Mouse (Mus musculus): ENCODE data around the gene Nudt15.
"Not testable (repeated sequence)": the region's sequence is repeated elsewhere in the genome, so short reads cannot be mapped to it uniquely, and the experiment has no call there.

Gene Nudt15

DNA sequence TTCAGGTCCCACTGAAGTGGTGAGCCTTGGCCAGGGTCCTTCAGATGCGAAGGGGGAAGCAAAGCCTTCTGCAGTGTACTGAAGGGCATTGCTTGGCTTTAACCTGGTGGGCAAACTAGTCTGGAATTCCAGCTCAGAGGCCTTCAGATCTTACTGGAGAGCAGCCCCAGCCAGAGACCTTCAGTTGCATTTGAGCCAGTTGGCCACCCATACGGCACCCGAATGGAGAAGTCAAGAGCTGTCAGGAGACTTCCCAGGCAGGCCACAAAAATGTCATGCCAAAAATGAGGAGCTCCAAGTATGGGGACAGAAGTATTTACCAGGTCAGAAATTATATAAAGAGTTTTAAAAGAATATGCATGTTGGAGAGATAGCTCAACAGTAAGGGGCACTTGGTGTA, at the start of gene Nudt15:
Gene Nudt15 (minus strand): TSS at position 192 of the 400 bp plus-strand sequence.
- no peak for DNase-seq

DNA sequence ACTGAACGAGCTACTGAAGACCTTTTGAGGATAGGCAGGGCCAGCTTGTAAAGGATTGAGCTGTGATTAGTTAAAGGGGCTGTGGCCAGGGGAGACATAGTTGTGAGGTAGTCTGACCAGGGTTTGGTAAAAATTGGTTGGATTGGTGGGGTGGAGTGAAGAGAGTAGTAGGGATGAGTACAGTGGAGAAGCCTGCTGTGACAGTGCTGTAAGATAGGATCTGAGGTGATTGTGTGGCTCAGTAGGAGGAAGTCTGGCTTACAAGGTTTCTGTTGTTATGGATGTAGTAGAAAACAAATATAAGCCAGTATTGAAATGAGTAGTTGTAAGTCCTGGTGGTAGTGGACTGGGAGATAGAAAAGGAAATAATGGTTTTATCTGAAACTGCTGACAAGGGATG, 44.1 kb upstream of the Nudt15 start:
- DNase-seq: no peak

DNA sequence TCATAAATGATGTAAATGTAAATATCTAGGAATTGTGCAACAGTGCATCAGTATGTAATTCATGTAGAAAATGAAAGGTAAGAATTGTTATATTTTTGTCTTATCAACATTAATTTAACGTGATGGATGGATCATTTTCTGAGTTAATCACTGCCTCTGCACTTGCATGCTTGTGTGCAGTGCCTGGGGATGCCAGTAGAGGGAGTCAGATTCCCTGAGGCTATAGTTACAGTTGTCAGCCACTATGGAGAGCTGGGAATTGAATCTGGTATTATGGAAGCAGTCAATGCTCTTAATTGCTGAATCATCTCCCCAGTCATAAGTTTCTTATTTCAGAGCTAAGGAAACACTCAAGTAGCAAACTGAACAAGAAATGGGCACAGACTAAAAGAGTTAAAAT, 40.0 kb upstream of the Nudt15 start:
- DNase-seq: no peak

DNA sequence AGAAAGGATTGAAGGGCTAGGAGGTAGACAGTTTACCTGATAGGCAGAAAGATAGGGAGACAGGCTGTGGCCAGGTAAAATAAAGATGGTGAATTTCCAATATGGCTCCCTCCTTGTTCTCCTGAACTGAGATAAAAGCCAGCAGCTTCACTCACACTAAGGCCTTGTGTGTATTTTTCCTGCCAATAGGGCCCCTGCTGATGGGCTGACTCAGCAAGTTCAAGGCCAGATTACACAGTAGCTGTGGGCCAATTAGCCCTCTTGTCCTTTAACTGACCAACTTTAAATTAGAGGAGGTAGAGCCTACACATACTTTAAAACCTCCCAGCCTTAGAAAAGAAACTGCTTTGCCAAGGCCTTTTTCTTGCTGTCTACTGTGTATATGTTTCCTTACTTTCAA, 28.3 kb upstream of the Nudt15 start:
- no peak for DNase-seq

DNA sequence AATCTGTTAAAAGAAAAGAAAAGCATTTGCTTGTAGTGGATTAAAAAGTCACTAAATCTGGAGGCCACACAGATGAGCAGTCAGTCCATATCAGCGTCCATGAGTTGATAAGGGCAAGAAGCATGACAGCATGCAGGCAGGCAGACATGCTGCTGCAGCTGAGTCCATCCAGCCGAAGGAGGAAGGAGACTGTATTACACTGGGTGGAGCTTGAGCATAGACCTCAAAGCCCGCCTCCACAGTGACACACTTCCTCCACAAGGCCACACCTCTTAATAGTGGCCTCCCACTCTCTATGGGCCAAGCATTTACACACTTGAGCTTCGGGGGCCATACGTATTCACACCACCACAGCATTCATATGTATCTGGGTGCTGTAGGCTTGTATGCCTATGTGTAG, 26.0 kb upstream of the Nudt15 start:
- DNase-seq: no peak

DNA sequence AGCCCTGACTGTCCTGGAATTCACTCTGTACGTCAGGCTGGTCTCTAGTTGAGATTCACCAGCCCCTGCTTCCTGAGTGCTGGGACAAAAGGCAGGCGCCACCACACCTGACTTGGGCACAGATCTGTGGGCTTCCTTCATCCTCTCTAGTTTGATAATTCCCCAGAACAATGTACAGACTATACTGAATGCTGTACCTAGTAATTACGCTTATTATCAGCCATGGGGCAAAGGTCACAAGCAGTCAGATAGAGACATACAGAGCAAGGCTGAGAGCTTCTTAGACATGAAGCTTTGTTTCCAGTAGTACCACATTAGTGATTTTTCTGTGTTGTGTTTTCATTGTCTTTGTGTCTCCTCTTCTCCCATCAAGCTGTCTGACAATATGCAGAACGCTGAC, 23.1 kb upstream of the Nudt15 start:
- no peak for DNase-seq

DNA sequence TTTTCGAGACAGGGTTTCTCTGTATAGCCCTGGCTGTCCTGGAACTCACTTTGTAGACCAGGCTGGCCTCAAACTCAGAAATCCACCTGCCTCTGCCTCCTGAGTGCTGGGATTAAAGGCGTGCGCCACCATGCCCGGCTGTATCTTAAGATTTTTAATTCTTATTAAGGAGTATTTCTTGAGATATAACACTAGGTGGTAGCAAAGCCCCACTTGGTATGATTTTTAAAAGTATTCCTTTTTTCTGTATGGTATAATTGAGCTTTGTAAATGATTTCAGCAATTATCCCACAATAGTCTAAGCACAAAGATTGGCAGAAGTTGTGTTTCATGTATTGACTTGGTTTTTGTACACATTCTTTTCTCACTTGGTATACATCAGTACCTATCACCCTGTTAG, 21.8 kb upstream of the Nudt15 start:
- DNase-seq: not testable (repeated sequence)

DNA sequence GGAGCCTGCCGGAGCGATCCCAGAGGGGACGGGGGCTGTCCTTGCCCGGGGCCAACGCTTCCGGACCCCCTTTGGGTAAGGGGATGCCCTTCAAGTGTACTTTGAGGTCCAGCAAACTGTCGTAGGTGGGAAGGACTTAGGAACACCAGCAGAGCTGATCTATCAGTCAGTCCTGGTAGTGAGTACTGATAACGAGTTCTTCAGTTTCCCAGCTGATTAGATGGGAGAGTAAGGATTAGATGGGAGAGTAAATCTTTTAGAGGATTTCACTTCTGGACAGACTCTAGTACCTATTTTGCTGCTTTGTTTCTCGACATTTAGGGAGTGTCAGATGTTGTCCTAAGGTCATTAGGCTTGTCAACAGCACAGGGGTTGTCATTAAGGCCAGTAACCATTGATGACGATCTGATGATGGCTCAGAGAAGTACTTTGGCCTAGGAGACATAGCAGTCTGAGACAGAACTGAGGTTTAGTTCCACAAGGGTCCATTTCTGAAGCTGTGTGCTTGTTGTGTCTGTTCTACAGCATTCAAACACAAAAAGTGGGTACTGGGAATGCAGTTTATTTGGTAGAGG, 5.2 kb upstream of the Nudt15 start:
- DNase-seq: no peak

DNA sequence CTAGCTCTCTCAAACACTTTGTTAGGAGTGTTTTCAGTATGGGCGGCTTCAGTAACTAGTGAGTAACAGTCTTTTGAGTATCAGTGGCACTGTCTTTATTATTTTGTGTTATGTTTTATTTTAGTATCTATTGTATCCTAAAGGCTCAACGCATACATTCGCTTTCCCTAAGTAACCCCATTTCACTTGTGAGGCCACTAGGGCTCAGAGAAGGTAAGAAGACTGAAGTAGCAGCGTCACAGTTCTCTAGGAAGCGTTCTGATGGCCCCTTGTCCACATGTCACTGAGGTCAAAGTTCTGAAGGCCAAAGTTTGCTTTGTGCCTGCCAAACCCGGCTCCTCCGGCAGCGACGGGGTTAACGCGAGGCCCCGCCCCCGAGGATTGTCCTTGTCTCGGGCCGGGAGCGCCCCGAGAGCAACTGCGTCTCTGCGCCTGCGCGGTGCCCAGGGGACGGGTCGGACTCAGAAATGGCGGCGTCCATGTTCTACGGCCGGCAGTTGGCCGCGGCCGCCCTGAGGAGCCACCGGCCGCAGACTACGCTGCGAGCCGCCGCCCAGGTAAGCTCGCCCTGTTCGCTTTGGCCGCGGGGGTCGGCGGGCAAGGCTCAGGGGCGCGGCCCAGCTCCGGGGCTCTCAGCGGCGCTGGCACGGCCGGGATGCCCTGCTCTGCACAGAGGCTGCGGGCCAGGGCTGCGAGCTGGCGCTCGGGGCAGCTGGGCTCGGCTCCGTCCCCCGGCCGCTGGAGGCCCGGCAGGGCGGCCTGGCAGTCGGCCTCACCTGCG, 4.5 kb upstream of the Nudt15 start:
- DNase-seq: peak; percentile 94 to 96

DNA sequence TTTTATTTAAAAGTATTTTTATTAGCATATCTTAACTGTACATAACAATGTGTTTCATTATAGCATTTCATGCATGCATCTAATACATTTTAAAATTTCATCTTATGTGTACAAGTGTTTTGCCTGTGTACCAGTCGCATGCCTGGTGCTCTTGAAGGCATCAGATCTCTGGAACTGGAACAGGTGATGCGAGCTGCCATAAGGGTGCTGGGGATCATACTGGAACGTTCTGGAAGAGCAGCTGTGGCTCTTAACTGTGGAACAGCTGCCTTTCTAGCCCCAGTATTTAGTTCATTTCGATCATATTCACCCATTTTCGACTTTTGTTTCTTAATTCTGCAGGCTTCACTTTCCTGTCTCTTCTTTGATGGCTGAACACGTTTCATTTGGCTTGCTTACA, 3.1 kb upstream of the Nudt15 start:
- no peak for DNase-seq

DNA sequence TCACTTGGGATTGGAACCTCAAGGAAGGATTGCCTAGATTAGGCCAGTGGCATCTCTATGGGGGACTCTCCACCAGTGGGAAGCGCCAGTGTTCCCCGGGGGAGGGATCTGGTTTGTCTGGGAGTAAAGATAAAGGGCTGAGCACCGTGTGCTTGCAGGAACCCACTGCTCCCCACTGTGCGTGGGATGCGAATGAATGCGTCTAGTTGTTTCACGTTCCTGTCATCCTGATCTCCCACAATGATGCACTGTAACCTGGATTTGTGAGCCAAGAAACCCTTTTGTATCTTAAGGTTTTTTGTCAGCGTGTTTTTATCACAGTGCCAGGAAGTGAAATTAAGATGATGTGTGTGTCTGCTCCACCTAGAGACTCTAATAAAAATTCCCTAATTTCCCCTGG, 2.7 kb upstream of the Nudt15 start:
- DNase-seq: no peak

DNA sequence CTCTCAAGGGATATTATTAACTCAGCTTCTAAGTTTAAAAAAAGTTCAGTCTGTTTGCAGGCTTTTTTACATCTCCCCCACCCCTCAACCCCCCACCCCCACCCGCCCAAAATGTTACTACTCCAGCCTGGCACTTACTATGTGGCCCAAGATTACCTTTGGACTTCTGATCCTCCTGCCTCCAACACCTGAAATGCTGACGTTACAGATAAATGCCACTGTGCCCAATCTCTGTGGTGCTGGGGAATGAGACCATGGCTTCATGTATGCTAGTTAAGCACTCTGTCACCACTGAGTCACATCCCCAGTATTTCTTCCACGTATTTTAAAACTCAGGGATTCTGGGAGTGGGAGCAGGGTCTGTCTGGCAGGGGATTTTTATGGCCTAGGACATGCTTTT, 2.2 kb upstream of the Nudt15 start:
- no peak for DNase-seq

DNA sequence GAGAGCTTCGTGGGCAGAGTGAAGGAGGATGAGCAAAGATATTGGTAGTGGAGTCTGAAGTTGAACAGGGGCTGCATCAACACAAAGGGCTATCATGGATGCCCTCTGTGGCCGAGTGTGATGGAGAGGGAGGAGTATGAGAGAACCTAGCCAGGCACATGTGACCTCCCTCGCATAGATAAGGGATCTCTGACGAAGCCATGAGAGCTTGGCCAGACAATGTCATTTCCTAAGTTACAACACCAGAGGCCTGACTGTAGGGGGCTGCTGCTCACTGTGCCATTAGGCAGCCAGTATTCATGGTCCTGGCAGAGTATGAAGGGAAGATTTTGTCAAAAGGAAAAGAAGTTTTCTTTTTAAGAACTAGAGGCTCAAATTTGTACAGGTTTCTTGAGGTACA, 1.0 kb downstream of the Nudt15 start:
- no peak for DNase-seq

DNA sequence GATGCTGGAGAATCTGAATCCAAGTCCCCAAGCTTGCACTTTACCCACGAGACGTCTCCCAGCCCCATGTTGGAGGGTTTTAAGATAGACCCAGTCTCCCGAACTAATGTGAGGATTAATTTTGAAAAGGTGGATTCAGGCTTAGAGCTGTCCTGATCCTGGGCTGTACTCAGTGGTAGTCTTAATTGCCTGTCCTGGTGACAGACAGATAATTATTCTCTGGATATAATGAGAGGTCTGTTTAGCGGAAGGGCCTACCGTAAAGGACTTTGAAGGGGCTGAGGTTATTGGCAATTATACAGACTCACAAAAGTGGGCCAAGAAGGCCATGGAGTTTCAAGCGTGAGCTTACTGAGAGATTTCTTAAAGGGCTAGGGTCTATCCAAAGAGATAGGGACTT, 4.3 kb downstream of the Nudt15 start:
- DNase-seq: no peak

DNA sequence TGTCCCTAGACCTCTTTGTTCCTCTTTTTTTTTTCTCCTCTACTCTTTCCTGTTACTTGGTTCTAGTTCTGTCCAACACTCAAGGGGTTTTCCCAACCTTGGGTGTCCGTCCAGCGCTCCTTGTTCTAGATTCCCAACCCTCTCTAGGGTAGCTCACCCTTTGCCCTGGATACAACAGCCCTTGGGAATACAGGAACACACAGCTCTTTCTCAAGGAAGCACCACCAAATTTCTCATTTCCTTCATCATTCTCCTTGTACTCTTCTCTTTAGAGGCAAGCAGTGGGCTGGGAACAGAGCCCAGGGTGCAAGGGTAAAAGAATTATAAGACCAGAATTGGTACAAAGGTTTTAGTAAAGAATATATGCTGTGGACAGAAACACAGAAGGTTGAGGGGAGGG, 12.4 kb downstream of the Nudt15 start:
- no peak for DNase-seq

DNA sequence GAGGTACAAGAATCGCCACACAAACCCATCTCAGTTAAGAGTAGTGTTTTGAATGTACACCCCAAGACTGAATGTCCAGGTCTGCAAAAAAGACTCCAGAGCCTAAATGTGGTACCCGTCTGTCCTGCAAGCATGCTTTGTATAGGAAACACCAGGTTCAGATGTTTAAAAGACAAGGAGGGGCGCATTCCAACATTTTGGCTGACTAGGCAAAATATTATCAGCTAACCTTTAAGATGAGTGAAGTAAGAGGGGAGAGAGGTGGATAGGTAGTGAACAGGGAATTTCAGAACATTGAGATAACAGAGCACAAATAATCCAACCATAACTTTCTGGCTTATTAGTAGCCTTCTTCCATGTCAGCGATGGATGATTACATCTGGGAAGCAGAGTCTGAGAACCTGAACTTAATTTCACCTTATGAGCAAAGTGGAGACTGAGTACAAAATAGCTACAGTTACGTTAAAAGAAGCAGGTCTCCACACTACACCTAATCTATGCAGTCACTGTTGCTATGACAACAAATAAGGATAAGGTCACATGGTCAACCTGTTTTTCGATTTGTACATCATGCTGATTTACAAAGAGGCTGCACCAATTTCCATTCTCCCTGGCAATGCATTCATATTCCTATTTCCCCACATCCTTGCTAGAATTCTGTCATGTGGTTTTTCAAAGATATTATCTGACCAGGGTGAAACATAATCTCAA, 14.1 kb downstream of the Nudt15 start:
- no peak for DNase-seq

DNA sequence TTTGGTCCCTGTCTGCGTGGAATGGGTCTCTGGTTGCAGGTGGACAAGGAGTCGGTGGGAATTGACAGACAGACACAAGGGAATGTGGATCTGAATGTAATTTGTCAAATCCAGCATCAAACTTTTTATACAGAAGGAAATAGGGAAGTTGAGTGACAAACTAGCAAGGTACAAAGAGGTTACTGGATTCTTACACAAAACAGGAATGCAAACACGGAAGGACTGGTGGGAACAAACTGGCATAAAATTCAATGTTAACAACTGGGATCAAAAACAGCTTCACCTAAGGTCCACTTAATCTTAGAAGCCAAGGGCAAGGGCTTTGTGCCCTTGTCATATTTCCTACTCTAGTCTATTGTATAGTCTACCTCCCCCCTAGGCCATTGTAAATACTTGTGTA, 19.4 kb downstream of the Nudt15 start:
- not testable (repeated sequence) for DNase-seq

DNA sequence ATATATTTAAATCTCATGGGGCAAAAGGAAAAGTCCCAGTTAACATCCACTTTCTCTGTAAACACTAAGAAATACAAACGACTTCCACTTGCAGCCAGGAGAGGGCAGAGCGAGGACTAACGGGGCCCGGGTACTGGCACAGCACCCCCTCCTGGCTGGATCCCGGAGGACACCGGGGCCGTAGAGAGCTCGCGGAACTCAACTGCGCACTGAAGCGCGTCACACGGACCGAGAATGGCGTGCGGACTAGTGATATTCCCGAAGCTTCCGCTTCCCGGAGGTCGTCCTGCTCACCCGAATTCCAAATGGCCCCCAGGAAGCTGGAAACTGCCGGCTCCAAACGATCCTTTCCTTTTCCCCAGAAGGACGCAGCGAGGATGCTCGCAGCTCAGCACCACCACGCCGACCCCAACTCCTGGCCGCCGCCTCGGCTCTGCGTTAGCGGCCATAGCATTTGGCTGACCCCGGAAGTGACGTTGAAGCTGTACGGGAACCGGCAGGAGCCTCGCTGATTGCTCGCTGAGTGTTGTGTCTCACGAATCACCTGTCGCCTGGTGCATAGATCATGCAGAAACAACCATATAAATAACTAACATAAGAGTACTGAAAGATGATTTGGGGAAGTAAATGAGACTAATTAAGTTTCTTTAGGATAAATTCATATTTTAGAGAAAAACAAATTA, 23.1 kb downstream of the Nudt15 start, which contains the start of gene Sucla2:
Gene Sucla2 (plus strand): TSS at position 554 of the 683 bp plus-strand sequence.
- peak; percentile 91 to 93 for DNase-seq

DNA sequence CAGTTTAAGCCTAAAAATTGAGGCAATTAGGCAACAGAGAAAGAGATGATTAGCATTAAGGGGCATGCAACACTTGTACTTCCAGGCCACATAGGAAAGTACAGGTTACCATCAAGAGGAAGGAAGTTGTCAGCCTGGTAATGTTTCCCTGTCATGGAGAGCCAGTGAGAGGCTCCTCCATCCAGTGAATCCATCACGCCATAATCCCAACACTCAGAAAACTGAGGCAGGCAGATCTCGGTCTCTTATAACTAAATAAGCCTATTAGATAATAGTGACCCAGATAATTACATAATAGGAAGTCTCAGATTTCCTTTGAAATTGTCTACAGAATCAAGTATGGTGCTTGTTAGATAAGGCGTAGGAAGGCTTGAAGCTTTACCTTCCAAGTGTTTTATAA, 23.9 kb downstream of the Nudt15 start:
- DNase-seq: no peak

DNA sequence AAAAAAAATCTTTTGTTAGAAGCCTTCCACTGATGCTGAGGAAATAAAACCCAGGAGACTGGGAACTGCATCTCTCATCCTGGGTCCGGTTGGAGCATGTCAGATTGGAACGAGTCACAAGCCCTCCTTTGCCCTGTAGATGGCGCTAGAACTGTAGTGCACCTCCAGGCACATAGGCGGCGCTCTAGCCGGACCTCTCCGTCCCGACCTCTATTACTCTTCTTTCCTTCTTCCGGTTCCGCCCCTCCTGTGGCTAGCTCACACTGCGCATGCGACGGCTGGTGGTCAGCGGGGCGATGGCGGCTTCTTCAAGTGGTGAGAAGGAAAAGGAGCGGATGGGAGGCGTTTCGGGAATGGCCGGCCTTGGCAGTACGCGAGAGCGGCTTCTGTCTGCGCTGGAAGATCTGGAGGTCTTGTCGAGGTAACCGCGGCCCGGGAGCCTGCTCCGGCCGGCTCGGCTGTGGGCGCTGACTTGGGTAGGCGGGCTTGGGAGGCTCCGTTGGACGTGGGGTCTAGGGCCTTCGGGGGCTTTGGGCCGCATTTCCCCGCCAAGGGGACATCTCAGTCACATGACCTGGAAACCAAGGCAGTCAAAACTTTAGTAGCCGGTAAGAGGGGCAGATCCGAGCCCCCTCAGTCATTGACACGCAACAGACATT, 38.1 kb downstream of the Nudt15 start, which contains the start of gene Med4:
Gene Med4 (plus strand): TSS at position 261 of the 659 bp plus-strand sequence.
- DNase-seq: peak; percentile 94 to 96

DNA sequence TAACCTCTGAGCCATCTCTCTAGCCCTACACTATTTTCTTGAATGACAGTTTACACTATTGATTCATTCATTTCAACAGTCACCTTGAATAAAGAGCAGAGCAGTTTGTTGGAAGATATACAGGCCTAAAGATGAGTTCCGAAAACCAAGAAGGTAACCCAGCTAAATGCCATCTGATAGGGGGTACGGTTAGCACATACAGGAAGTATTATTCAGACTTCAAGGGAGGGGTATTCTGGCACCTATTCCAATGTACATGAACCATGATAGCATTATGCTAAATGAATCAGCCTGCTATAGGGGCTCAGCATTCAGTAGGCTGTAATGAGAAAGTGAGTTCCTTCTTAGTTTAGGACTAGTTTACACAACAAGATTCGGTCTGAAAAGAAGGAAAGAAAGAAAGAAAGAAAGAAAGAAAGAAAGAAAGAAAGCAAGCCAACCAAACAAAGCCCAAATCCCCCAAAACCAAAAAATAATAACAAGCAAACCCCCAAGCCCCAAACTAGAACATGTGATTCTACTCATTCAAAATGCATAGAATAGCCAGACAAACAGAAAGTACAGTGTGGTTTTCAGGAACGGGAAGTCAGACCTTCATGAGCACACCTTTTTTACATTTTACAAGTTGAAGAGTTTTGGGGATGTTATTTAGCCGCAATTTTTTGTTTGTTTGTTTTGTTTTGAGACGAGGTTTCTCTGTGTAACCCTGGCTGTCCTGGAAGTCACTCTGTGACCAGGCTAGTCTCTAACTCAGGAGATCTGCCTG, 39.2 kb downstream of the Nudt15 start:
- no peak for DNase-seq

Data from lung, adult 18-20 months (tissue).